Mouse (Mus musculus) gastrocnemius, postnatal 14 days (tissue): ENCODE results near the gene Rtf1. TPM values are rescaled to one million over a fixed set of nuclear protein-coding genes. Genes with fewer than 3 reads are reported as not detected.
"Not testable (repeated sequence)": the region's sequence is repeated elsewhere in the genome, so short reads cannot be mapped to it uniquely, and the experiment has no call there.

Source experiments
- DNase-seq: peaks from one replicate; pipeline ENCODE4 v3.0.0; 2021; ENCODE audit warnings: mixed read lengths
- intact Hi-C: fragments of 180-260 bp; cut with DNase I; formaldehyde crosslinking; loops from one replicate; pipeline ENCODE4 v1.15.1; 2025; ENCODE audit warnings: low total_unique reads
- long read RNA-seq, 2 experiments: library from polyadenylated mRNA; stranded (forward); transcript quantifications; one replicate each; pipeline ENCODE4 v2.0.0; 2021
- total RNA-seq, 2 experiments: library from RNA; stranded (reverse); gene quantifications; 2 replicates each; pipeline ENCODE4 v1.2.3; 2021

Gene Rtf1
- 10 to 100 TPM; 22.3 to 23.0 TPM for total RNA-seq
- long read RNA-seq, experiment 1, full-length matches to known transcripts: 3 of 14 reads
- long read RNA-seq, experiment 1, partial matches to known transcripts: 7 of 14 reads
- long read RNA-seq, experiment 1, other reads (novel, unspliced or antisense): 4 of 14 reads
- long read RNA-seq, experiment 2, partial matches to known transcripts: 9 of 11 reads
- long read RNA-seq, experiment 2, other reads (novel, unspliced or antisense): 2 of 11 reads

- peak; percentile 97 for DNase-seq
- intact Hi-C loops: no loop called here
These were observed at the start of gene Rtf1 for GRCm38 (mm10) chr2:119674525-119675214. Gene Rtf1, plus strand, starts transcription at chr2:119675068.

GRCm38 (mm10) chr2:119636781-119637180 lies 38.1 kb upstream of the Rtf1 start:
- intact Hi-C loops: no loop called here
- no peak for DNase-seq

- no peak for DNase-seq
- intact Hi-C loops: no loop called here
These were observed 33.5 kb upstream of the Rtf1 start for GRCm38 (mm10) chr2:119641214-119641912.

- intact Hi-C loops: no loop called here
- no peak for DNase-seq
These were observed 30.6 kb upstream of the Rtf1 start for GRCm38 (mm10) chr2:119644254-119644653.

DNA sequence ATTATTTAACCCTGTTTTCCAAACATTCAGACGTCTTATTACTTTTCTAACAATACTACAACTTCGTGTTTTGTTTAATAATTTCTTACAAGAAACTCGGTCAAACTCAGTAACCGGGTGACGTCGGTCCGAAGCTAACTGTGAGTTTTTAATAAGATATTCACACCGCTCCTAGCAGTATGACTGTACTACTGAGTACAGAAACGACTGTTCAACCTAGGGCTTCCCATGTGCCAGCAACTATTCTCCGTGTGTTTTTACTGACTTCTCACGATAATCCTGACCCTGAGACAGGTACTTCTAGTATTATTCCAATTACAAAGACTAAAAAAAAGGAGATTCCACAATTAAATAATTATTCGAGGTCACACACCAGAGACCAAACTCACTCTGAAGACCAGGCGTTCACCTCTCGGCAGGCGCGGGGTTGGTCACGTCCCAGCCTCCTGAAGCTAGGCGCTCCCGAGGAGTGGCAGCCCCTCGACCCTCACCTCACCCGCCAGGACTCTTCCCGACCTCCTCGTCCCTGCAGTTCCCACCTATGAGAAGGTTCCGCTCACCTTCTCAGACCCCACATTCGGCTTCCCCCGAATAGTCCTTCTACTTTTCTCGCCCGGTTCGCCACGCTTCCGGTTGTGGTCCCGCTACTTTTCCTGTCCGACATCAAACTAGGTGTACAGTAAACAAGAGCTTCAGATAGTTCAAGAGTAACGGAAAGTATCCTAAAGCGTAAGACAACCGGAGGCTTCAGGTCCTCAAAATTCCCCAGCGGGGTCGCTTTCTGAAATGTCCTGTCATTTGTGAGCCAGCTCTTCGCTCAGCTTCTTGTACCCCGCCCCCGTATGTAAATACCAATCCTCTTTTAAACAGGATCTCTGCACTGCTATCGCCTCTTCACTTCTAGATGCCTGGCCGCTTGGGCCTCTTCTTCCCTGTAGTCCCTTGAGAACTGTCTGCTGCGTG lies 12.4 kb upstream of the Rtf1 start, which contains the start of gene Ndufaf1:
Gene Ndufaf1, minus strand, starts transcription at position 608 of the 963 bp plus-strand sequence.
- DNase-seq: peak; percentile 76
- intact Hi-C loops: no loop called here

GRCm38 (mm10) chr2:119665744-119666143 lies 9.1 kb upstream of the Rtf1 start:
- intact Hi-C loops, DNase-seq: not testable (repeated sequence)

- DNase-seq: no peak
- intact Hi-C loops: no loop called here
These were observed 5.9 kb upstream of the Rtf1 start for GRCm38 (mm10) chr2:119669010-119669409.

GRCm38 (mm10) chr2:119675215-119675784 lies 432 bp downstream of the Rtf1 start:
- intact Hi-C loops: no loop called here
- peak; percentile 60 for DNase-seq

GRCm38 (mm10) chr2:119675831-119676230 lies 963 bp downstream of the Rtf1 start:
- intact Hi-C loops: no loop called here
- no peak for DNase-seq

- no peak for DNase-seq
- intact Hi-C loops: no loop called here
These were observed 8.8 kb downstream of the Rtf1 start for GRCm38 (mm10) chr2:119683706-119684105.

GRCm38 (mm10) chr2:119692003-119692701 lies 17.3 kb downstream of the Rtf1 start:
- DNase-seq: no peak
- intact Hi-C loops: no loop called here

DNA sequence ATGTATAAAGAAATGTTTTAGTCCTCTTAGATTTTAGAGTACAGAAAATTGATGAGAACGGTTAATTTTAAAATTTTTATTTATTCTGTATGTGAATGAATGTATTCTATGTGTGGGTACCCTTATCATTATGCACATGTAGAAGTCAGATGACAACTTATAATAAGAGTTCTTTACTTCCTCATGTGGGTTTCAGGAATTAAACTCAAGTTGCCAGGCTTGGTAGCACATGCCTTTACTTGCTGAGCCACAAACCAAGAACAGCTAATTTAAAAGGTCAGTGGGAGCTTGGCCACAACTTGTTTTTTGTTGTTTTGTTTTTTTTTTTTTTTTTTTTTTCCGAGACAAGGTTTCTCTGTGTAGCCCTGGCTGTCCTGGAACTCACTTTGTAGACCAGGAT lies 20.0 kb downstream of the Rtf1 start:
- intact Hi-C loops: no loop called here
- no peak for DNase-seq

DNA sequence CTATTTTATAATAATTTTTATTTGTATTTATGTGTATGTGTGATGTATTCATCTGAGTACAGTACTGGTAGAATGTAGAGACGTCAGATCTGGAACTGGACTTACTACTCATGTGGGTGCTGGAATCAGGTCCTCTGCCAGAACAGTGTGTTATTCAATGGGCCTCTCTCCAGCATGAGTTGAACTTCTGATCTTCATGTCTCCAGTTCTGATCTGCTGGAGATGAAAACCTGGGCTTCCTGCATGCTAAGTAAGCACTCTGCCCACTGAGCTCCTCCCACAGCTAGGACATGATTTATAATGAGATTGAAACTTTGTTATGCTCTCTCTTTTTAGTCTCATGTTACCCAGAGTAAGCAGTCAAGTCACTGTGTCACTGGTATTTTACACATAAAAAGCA lies 21.2 kb downstream of the Rtf1 start:
- no peak for DNase-seq
- intact Hi-C loops: no loop called here

DNA sequence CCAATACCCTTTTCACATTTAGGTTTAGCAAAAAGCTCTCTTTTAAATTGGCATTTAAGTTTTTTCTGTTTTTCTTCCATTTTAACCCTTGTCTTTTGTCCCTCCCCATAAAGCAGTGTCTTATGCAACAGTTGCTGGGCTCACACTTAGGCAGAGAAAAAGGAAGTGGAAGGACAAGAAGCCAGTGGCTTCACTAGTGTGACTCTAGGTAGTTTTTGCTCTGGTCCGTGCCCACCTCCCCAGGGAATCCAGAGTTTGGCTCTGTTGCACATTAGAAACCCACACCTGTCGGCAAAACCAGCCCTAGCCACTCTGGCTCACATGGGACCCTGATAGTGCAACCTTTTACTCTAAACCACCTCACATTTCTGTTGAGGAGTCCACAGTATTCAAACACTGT lies 23.6 kb downstream of the Rtf1 start:
- intact Hi-C loops: no loop called here
- DNase-seq: no peak

DNA sequence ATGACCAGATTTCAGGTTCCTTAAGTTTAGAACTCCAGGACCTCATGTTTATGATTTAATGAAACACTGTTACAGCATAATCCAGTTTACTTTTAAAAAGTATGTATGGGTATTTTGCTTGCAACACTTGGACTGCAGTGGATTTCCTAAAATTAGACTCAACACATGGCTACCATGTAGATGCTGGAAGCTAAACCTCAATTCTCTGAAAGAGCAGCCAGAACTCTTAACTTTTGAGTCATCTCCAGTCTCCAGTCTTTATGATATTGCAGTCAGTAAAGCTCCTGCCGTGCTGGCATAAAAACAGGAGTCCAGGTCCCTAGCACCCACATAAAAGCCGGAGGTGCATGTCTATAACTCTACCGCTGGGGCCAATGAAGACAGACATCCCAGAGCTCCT lies 25.1 kb downstream of the Rtf1 start:
- intact Hi-C loops: no loop called here
- no peak for DNase-seq

DNA sequence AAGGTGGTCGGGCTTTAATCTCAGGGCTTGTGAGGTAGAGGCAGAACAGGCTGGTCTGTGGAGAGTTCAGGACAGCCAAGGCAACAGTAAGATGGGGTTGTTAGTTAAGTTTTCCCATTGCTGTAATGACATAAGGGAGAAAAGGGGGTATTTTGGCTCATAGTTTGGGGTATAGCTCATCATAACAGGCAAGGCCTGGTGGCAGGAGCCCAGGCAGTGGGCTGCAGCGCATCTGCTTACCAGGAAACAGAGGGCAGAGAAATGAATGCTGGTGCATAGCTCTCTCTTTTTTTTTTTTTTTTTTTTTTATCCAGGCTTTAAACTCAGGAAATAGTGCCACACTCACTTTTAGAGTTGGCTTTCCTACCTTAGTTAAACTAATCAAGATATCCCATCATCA lies 28.3 kb downstream of the Rtf1 start:
- DNase-seq: no peak
- intact Hi-C loops: no loop called here

DNA sequence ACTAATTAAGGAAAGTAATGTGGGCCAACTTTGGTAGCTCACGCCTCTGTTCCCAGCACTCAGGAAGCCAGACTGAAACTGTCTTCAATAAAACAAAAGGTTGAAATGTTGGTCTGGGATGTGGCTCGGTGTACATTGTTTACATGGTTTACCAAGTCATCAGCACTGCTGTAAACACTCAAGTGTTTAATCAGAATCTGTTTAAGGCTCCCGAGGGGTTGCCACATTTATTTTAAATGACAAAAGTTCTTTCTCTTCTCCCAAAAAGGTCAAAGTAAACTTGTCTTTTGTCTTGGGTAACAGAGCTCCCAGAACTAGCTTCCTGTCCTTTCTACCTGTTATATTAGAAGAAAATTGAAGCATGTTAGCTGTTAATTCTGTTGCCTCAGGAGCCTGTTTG lies 32.8 kb downstream of the Rtf1 start:
- no peak for DNase-seq
- intact Hi-C loops: no loop called here

- DNase-seq: no peak
- intact Hi-C loops: no loop called here
These were observed 35.1 kb downstream of the Rtf1 start for GRCm38 (mm10) chr2:119710011-119710410.

DNA sequence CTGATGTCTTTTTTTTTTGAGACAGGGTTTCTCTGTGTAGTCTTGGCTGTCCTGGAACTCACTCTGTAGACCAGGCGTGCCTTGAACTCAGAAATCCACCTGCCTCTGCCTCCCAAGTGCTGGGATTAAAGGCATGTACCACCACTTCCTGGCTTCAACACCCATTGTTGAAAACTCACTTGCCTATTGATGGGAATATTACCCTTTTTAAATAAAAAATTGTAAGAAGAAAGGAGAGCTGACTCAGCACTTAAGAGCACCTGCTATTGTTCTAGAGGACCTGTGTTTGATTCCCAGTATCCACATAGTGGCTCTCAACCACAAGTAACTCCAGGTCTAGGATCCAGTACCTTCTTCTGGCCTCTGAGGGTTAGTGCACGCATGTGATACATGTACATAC lies 41.0 kb downstream of the Rtf1 start:
- intact Hi-C loops: loop anchor here (5.0 kb wide), 1 partner anchor 121 kb away; no protein-coding TSS in a partner anchor
- DNase-seq: not testable (repeated sequence)
